Mouse (Mus musculus): ENCODE results near the gene Poll. TPM values are rescaled to one million over a fixed set of nuclear protein-coding genes. Genes with fewer than 3 reads are reported as not detected.

The Poll gene
- polyA plus RNA-seq, 1 experiment = 14.5 TPM

GRCm38 (mm10) chr19:45596019-45596418 lies 35.7 kb upstream of the Poll start:
- Histone ChIP-seq H3K27ac (ENCODE audit: insufficient read depth, low read length) (no peak overlapping the region), H3K27me3 (ENCODE audit: control insufficient read depth, insufficient read depth, low read length) (no peaks in the 10 kb centered on the region), H3K4me1 (ENCODE audit: control insufficient read depth, insufficient read depth, low read length) (peaks cover 11% of the 10 kb centered on the region), H3K4me3 (replicated peaks; ENCODE audit: insufficient read depth, low read depth, low read length) (no peak overlapping the region)
- no peak for DNase-seq
- 50% methylated on average over 7 of the region's 7 CpGs for WGBS
- TF ChIP-seq POLR2A (IDR thresholded peaks at IDR 0.05; ENCODE audit: borderline replicate concordance, insufficient read depth, low read length) = no peak
- no peak for TF ChIP-seq CTCF (IDR thresholded peaks at IDR 0.05; ENCODE audit: borderline replicate concordance, insufficient read depth, low read depth, low read length)

- no peak overlapping the region for H3K27ac ChIP-seq (ENCODE audit: insufficient read depth, low read length)
- H3K27me3 ChIP-seq (ENCODE audit: control insufficient read depth, insufficient read depth, low read length) = no peaks in the 10 kb centered on the region
- TF ChIP-seq CTCF (IDR thresholded peaks at IDR 0.05; ENCODE audit: borderline replicate concordance, insufficient read depth, low read depth, low read length) (no peak), POLR2A (IDR thresholded peaks at IDR 0.05; ENCODE audit: borderline replicate concordance, insufficient read depth, low read length) (no peak)
- 89% methylated on average over 6 of the region's 6 CpGs for WGBS
- DNase-seq = no peak
- no peak overlapping the region for H3K4me3 ChIP-seq (replicated peaks; ENCODE audit: insufficient read depth, low read depth, low read length)
- H3K4me1 ChIP-seq (ENCODE audit: control insufficient read depth, insufficient read depth, low read length) = peaks cover 11% of the 10 kb centered on the region
Observed at GRCm38 (mm10) chr19:45595481-45595880, 35.1 kb upstream of the Poll start.

- TF ChIP-seq CTCF (IDR thresholded peaks at IDR 0.05; ENCODE audit: borderline replicate concordance, insufficient read depth, low read depth, low read length) = no peak
- no peak for TF ChIP-seq POLR2A (IDR thresholded peaks at IDR 0.05; ENCODE audit: borderline replicate concordance, insufficient read depth, low read length)
- 97% methylated on average over 7 of the region's 7 CpGs for WGBS
- Histone ChIP-seq H3K4me1 (ENCODE audit: control insufficient read depth, insufficient read depth, low read length) (peaks cover 15% of the 10 kb centered on the region), H3K27me3 (ENCODE audit: control insufficient read depth, insufficient read depth, low read length) (no peaks in the 10 kb centered on the region), H3K27ac (ENCODE audit: insufficient read depth, low read length) (no peak overlapping the region), H3K4me3 (replicated peaks; ENCODE audit: insufficient read depth, low read depth, low read length) (no peak overlapping the region)
- no peak for DNase-seq
Observed at GRCm38 (mm10) chr19:45594079-45594478, 33.7 kb upstream of the Poll start.

- 12% methylated on average over 9 of the region's 9 CpGs for WGBS
- no peak overlapping the region for H3K4me3 ChIP-seq (replicated peaks; ENCODE audit: insufficient read depth, low read depth, low read length)
- no peaks in the 10 kb centered on the region for H3K27me3 ChIP-seq (ENCODE audit: control insufficient read depth, insufficient read depth, low read length)
- no peak for TF ChIP-seq CTCF (IDR thresholded peaks at IDR 0.05; ENCODE audit: borderline replicate concordance, insufficient read depth, low read depth, low read length)
- TF ChIP-seq POLR2A (IDR thresholded peaks at IDR 0.05; ENCODE audit: borderline replicate concordance, insufficient read depth, low read length) = no peak
- DNase-seq = peak; percentile 47 to 66
- peaks cover 15% of the 10 kb centered on the region for H3K4me1 ChIP-seq (ENCODE audit: control insufficient read depth, insufficient read depth, low read length)
- H3K27ac ChIP-seq (ENCODE audit: insufficient read depth, low read length) = no peak overlapping the region
Observed at GRCm38 (mm10) chr19:45592916-45593315, 32.6 kb upstream of the Poll start.

- Histone ChIP-seq H3K4me3 (replicated peaks; ENCODE audit: insufficient read depth, low read depth, low read length) (no peak overlapping the region), H3K27me3 (ENCODE audit: control insufficient read depth, insufficient read depth, low read length) (no peaks in the 10 kb centered on the region), H3K27ac (ENCODE audit: insufficient read depth, low read length) (no peak overlapping the region), H3K4me1 (ENCODE audit: control insufficient read depth, insufficient read depth, low read length) (peaks cover 15% of the 10 kb centered on the region)
- 63% methylated on average over 7 of the region's 7 CpGs for WGBS
- peak; percentile 41 to 50 for DNase-seq
- TF ChIP-seq CTCF (IDR thresholded peaks at IDR 0.05; ENCODE audit: borderline replicate concordance, insufficient read depth, low read depth, low read length) = no peak
- no peak for TF ChIP-seq POLR2A (IDR thresholded peaks at IDR 0.05; ENCODE audit: borderline replicate concordance, insufficient read depth, low read length)
Observed at GRCm38 (mm10) chr19:45591704-45592103, 31.4 kb upstream of the Poll start.

GRCm38 (mm10) chr19:45589761-45590160 lies 29.4 kb upstream of the Poll start:
- H3K27me3 ChIP-seq (ENCODE audit: control insufficient read depth, insufficient read depth, low read length) = no peaks in the 10 kb centered on the region
- WGBS = 45% methylated on average over 6 of the region's 6 CpGs
- no peak for TF ChIP-seq CTCF (IDR thresholded peaks at IDR 0.05; ENCODE audit: borderline replicate concordance, insufficient read depth, low read depth, low read length)
- TF ChIP-seq POLR2A (IDR thresholded peaks at IDR 0.05; ENCODE audit: borderline replicate concordance, insufficient read depth, low read length) = no peak
- peak in 1 of 2 experiments; percentile 43 for DNase-seq
- no peak overlapping the region for H3K27ac ChIP-seq (ENCODE audit: insufficient read depth, low read length)
- H3K4me3 ChIP-seq (replicated peaks; ENCODE audit: insufficient read depth, low read depth, low read length) = no peak overlapping the region
- peaks cover 15% of the 10 kb centered on the region for H3K4me1 ChIP-seq (ENCODE audit: control insufficient read depth, insufficient read depth, low read length)

GRCm38 (mm10) chr19:45587509-45588292 lies 27.4 kb upstream of the Poll start:
- Histone ChIP-seq H3K4me1 (ENCODE audit: control insufficient read depth, insufficient read depth, low read length) (peaks cover 10% of the 10 kb centered on the region), H3K4me3 (replicated peaks; ENCODE audit: insufficient read depth, low read depth, low read length) (no peak overlapping the region), H3K27me3 (ENCODE audit: control insufficient read depth, insufficient read depth, low read length) (no peaks in the 10 kb centered on the region), H3K27ac (ENCODE audit: insufficient read depth, low read length) (no peak overlapping the region)
- TF ChIP-seq POLR2A (IDR thresholded peaks at IDR 0.05; ENCODE audit: borderline replicate concordance, insufficient read depth, low read length) = no peak
- TF ChIP-seq CTCF (IDR thresholded peaks at IDR 0.05; ENCODE audit: borderline replicate concordance, insufficient read depth, low read depth, low read length) = no peak
- 69% methylated on average over 6 of the region's 6 CpGs for WGBS
- no peak for DNase-seq

GRCm38 (mm10) chr19:45586850-45587249 lies 26.5 kb upstream of the Poll start:
- WGBS = 86% methylated on average over 3 of the region's 3 CpGs
- Histone ChIP-seq H3K4me1 (ENCODE audit: control insufficient read depth, insufficient read depth, low read length) (peaks cover 4% of the 10 kb centered on the region; the same call in 1 of the 2 replicates), H3K27ac (ENCODE audit: insufficient read depth, low read length) (no peak overlapping the region), H3K4me3 (replicated peaks; ENCODE audit: insufficient read depth, low read depth, low read length) (no peak overlapping the region), H3K27me3 (ENCODE audit: control insufficient read depth, insufficient read depth, low read length) (no peaks in the 10 kb centered on the region)
- TF ChIP-seq POLR2A (IDR thresholded peaks at IDR 0.05; ENCODE audit: borderline replicate concordance, insufficient read depth, low read length) = no peak
- no peak for TF ChIP-seq CTCF (IDR thresholded peaks at IDR 0.05; ENCODE audit: borderline replicate concordance, insufficient read depth, low read depth, low read length)
- no peak for DNase-seq
